Mouse (Mus musculus): ENCODE data around the gene Fpr1.

DNA sequence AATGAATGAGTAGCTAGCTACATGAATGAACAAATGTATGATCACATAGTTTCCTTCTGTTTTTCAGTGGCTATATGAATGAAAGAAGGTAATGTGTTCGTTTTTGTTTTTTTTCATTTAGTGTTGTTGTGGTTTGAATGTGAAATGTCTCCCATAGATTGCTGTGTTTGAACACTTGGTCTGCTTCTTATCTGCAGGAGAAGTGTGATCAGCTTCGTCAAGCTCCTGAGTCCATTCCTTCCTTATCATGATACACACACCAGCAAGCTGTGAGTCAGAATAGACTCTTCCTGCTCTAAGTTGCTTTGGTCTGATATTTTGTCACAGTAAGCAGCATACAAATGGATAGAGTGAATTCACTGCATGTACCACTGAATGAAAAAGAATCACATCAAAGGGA is 34.8 kb downstream of the Fpr1 start:
- TF ChIP-seq CTCF (IDR thresholded peaks at IDR 0.05; ENCODE audit: low read depth, low read length): no peak
- TF ChIP-seq POLR2A (IDR thresholded peaks at IDR 0.05; ENCODE audit: extremely low read depth, insufficient read depth, low read length): no peak
